Mouse (Mus musculus) heart, postnatal 25 days (tissue): ENCODE results near the gene Cpn2. TPM values are rescaled to one million over a fixed set of nuclear protein-coding genes. Genes with fewer than 3 reads are reported as not detected.

ENCODE experiments used
- DNase-seq: peaks from one replicate; pipeline ENCODE4 v3.0.0; 2022; ENCODE audit warnings: low spot score
- intact Hi-C: fragments of 180-260 bp; cut with DNase I; formaldehyde crosslinking; loops from one replicate; pipeline ENCODE4 v1.15.1; 2025
- total RNA-seq, 2 experiments: library from RNA; stranded (reverse); gene quantifications; 2 replicates each; pipeline ENCODE4 v1.2.3; 2021

Cpn2 gene
- total RNA-seq, 2 experiments from 2014 or later, result 0.11 TPM; not detected in 1

DNA sequence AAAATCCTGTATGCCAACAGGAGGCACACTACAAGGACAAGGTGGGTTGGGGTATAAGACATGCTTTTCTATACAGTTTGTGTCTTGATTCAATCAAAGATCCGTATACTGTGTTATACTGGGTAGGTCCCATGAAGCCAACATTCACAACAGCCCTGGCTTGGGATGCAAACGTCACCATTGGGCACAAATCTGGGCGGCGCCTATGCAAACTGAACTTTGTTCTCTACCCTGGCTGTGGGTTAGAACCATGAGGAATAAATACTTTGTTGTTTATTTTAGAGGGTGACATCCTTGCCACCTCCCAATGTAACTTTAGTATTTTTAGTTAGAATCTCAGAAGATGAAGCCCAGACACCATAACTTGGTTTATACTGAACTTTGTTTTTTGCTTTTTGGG, 13.9 kb downstream of the Cpn2 start:
- intact Hi-C loops, result loop anchor here (5.0 kb wide), 2 partner anchors 264 to 279 kb away; no protein-coding TSS in a partner anchor
- no peak for DNase-seq

DNA sequence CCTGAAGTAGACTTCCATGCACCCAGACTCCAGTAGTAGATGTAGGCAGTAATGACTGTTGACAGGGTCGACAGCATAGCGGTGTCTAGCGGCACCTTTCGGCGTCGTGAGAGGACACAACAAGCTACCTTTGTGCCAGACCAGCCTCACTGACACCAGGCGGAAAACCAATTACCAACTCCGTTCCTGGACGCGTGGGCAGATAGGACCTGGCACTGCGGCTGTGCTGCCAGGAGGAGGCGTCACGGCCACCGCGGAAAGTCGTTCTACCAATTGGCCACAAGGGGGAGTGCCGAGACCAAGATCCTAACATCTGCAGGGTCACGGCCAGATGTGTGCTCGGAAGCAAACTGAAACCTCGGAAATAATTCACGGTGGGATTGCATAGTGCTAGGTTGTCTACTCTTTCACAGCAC, 15.3 kb downstream of the Cpn2 start:
- intact Hi-C loops, result loop anchor here (1.0 to 5.0 kb wide), 3 partner anchors 62 to 280 kb away; no protein-coding TSS in a partner anchor
- DNase-seq, result peak; percentile 66

DNA sequence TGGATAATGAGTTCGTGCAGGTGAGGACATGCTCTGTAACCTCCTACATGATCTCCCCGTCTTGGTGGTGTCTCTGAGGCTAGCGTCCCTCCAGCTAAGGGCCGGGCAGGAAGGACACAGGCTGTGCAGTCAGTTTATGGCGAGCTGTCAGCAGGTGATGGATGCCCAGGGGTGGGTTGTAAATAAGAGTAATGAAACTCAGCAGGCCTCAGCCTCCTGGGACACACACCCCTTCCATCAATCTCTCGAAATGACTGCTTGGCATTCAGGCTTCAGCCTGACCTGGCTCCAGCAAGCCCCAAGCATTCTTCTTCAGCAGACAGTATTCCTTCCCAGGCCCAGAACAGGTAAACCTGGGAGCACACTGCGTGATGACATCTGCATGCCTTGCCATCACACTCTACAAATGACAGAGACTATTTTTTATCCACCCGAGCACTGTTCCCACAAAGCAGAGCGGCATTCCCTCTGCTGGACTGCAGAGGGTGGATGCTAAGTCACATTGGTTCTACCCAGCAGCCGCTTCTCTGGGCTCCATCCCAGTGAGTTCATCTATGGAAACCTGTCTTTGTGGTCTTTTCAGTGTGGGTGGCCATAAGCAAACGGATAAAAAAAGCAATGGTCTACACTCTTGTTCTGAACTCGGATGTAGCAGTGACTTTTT, 23.1 kb downstream of the Cpn2 start:
- intact Hi-C loops, result no loop called here

DNA sequence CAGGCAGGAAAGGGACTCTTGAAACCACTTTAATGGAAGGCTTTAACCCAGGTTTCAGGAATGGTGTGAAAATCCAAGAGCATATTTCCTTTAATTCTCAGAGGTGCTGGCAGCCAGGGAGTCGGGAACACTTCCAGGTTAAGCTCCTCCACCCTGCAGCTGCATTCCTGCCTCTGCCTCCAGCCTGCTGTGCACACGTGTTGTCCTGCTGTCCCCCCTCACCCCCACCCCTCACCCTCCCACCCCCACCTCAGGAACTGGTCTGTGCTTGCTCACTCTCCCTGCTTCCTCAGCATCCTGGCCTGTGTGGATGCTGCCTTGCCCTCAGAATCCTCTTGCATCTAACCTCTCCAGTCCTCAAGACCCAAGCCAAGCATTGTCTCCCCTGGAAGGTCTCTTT, 25.7 kb downstream of the Cpn2 start:
- intact Hi-C loops, result no loop called here
- DNase-seq, result no peak

More for the DNA sequence above, 23.1 kb downstream of the Cpn2 start:
- DNase-seq, result no peak

DNA sequence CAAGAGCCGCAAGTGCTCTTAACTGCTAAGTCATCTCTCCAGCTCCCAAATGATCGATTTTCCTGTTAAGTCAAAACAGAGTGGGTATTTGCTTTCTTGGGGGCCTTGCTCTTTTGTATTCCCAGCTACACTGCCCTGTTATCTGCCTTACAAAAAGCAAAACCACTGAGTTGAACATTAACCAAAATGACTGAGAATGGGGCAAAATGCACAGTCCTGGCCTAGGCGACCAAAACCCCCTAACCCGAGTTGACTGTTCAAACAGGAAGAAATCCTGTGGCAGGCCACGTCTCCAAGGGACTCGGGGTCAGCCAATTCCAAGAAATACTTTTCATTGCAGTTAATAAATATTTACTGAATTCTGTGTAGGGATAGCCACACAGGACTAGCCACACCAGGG, 28.5 kb downstream of the Cpn2 start:
- intact Hi-C loops, result loop anchor here (5.0 kb wide), 1 partner anchor 611 kb away; no protein-coding TSS in a partner anchor

DNA sequence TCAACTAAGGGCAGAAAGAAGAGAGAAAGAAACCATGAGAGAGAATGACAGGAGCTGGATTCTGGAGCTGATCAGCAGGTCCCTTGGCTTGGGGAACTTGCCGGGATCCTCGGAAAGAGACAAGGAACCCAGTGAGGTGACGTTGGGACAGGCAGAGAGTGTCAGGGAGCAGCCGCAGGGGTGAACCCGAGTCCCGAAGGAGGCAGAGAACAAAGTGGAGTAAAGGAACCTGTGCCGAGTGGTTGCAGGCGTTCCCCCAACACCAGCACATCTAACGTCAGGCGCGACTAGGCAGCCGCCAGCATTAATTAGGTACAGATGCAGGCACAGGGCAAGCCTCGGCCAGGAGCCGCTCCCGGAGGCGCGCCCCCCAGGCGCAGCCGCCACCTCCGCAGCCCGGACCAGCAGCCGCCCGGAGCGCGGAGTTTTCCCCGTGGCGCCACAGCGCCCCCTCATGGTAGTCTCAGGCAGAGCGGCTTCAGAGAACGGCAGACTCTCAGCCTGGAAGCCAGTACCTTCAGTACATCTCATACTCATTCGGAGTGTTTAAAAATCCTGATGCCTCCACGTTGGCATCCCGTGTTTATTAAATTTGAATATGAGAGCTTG, 31.1 kb downstream of the Cpn2 start:
- peak; percentile 70 for DNase-seq
- intact Hi-C loops, result loop anchor here (1.0 to 5.0 kb wide), 4 partner anchors 45 to 609 kb away; no protein-coding TSS in a partner anchor

More for the DNA sequence above, 28.5 kb downstream of the Cpn2 start:
- DNase-seq, result no peak

DNA sequence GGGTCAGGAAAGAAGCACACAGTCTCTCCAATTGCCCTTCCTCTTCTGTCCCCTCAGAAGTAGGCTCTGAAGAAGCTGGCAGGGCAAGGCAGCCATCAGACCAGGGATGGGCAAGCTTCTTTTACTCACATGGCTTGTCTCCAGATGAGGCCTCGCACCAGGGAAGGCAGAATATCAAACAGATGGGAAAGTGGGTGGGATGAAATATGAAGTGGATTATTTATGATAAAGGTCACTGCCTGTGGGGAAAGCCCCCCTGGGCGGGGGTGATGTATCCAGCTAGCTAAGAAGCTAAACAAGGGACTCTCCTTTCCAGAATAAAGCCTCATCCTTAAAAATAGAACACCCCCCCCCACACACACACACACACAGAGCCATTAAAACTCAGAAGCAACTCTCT, 31.7 kb downstream of the Cpn2 start:
- no peak for DNase-seq
- intact Hi-C loops, result loop anchor here (5.0 kb wide), 1 partner anchor 608 kb away; no protein-coding TSS in a partner anchor

DNA sequence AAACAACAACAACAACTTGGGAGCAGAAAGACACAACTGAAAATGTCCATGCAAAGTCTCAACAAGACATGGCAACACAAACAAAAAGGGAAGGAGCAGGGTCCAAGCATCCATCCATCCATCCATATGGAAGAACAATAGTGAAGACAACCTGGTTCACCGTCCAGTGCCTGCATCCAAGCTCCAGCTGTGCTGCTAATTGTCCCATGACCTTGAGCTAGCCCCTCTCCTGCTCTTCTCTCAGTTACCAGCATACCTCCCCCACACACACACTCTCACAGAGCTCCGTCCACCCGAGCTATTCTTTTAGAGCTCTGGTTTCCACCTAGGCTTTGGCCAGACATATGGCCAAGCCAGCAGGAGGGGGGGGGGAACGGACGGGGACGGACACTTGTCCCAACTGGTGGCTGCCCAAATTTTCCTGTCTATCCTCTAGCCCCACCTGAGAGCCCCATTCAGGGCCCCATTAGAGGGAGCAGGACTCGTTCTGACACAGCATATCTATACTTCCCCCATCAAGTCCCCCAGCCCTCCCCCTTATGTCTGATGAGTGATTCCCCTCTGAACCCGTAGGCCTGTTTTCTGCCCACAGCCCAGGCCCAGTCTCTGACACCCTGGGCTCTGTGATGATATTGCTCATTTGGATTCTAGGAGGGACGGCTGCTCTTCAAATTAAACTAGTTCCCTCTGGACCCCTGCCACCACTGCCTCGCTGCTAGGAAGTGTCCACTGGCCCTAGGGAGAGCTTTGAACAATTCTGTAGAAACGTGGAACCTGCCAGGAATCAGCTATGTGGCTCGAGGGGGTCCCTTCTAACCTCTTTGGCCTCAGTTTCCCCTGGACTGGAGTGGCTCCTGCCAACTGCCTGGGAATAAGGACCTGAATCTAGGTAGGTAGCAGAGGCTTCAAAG, 32.4 kb downstream of the Cpn2 start:
- intact Hi-C loops, result loop anchor here (5.0 kb wide), 1 partner anchor 608 kb away; no protein-coding TSS in a partner anchor
- DNase-seq, result no peak

DNA sequence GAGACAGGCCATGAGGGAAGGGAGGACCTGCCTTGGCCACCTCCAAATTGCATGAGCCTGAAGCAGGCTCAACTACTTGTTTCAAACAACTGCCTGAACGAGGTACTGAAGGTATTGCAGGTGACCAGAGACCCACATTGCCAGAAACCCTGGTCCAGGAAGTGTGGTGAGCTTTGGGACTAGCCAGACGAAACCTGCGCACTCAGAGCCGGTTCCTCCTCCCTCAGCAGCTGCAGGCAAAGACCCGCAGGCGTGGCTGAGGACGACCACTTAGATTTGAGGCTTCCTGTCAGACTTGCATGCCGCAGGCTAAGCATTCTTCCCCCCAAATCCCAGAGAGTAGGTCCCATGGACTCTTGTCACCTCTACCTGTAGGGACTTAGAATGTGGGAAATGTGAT, 33.2 kb downstream of the Cpn2 start:
- no peak for DNase-seq
- intact Hi-C loops, result no loop called here

DNA sequence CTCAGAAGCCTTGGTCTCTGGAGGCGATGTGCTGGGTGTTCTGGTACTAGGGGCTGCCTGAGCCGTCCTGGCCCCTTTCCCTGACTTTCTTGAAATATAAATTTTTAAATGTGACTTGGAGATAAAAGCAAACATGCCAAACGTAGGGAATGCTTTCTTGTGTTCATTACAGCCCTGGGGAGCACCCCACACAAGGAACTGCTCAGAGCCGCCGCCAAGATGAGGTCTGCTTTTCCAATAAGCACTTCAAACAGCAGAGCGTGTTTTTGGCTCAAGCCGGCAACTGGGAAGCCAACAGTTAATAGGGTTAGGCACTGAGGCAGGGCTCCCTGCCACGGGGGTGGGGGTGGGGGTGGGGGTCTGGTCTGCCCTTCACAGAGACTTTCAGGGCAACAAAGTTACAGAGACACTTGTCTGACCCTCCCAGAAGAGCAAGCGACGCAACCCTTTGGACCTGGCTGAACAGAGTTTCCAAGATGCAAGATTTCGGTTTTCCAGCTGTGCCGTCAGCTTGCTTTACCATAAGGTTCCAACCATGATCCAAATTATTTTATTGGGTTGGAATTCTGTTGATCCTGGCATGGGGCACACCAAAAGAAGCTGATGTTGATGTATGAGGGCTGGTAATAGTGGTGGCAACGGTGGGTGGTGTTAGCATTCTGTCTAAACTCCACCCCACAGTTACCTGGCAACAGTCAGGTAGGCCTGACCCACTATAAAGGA, 35.3 kb downstream of the Cpn2 start:
- no peak for DNase-seq
- intact Hi-C loops, result no loop called here

DNA sequence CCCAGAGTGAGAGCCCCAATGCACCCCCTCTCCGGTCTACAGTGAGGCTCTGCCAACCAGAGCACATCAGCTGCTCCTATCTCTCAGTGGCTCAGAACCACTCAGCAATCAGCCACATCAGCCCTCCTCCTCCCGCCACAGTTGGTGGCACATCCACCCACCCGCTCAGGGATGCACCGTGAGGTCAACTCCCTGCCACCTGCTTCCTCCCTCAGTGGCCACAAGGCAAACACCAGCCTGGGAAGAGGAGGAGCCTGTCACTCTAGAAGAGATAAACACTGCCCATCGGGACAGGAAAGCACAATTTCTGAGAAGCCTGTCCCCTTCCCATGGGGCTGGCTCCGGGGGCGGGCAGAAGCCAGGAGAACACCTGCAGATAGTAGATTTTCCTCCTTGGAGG, 39.9 kb downstream of the Cpn2 start:
- no peak for DNase-seq
- intact Hi-C loops, result no loop called here

DNA sequence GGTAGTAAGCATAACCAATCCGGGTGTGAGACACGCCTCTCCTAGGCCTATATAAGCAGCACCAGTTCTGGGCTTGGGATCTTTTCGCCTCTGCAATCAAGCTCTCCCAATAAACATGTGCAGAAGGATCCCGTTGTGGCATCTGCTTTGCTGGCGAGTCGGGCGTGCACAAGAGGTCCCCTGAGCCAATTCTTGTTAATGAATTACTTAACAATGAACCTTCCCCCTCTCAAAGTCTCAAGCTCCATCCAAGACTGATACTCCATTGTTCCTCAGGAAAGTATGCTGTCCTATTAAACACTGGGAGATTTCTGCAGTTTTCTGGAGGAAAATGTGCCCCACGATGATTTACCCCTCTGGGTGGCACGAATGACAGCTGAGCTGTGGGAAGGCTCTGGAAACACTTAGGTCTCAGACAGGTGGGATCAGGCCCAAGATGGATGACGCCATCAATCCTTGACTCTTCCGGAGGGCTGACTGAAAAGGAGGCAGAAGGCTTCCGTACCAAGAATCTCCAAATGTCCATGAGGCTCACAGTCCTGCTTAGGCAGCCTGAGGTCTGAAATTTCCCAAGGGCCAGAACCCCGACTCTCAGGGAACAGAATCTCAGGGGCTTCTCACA, 46.0 kb downstream of the Cpn2 start:
- intact Hi-C loops, result no loop called here
- no peak for DNase-seq

DNA sequence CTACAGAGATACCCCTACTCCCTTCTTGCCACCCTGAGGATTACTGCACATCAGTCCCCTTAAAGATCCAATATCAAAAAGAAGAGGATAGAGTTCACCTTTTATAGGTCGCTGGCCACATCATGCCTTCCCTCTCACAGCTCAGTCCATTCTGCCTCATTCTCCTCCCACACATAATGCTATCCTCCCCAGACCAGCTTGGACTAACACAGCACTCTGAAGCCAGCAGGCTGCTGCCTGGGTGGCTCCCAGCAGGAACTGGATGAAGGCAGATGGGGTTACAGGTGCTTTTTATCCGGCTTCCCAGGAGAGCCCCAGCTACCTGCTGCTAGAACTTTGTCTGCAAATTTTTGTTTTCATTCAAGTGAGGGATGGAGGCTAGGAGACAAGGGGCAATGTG, 51.5 kb downstream of the Cpn2 start:
- intact Hi-C loops, result no loop called here
- DNase-seq, result no peak

DNA sequence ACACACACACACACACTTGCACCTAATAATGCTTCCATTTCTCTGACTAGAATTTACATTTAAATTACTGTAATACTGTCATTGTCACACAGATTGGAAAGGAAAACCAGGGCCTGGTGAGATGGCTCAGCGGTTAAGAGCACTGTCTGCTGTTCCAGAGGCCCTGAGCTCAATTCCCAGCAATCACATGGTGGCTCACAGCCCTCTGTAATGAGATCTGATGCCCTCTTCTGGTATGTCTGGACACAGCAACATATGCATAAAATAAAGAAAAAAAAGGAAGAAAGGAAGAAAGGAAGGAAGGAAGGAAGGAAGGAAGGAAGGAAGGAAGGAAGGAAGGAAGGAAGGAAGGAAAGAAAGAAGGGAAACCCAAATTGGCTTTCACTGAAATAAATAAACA, 53.7 kb downstream of the Cpn2 start:
- intact Hi-C loops, result no loop called here
- no peak for DNase-seq

DNA sequence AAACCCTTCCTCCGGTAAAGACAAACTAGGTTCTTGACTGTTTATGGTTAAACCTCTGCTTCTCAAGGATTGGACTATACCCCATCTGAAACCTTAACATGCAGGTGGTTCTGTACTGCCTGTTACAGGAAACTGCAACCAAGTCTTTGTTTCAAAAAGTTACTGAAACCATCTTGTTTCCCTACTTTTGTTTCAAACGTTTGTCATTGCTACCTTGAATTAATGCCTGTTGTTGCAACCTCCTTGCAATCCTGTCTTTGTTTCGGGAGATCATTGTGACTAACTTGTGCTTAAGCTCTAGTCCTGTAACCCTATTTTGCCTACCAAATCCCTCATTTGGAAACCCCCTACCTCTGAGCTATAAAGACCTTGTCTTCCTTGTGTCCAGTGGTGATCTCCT, 55.3 kb downstream of the Cpn2 start:
- intact Hi-C loops, result no loop called here
- DNase-seq, result no peak

DNA sequence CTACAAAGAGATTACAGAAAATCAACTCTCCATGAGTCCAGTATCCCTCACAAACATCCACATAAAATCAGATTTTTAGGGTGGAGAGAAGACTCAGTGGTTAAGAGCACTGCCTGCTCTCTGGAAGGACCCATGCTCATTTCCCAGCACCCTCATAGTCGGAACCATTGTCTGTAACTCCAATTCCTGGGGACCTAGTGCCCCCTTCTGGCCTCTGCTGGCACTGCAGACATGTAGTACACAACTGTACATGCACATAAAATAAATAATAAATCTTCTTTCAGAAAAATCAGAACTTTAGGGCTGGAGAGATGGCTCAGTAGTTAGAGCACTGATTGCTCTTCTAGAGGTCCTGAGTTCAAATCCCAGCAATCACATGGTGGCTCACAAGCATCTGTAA, 58.0 kb downstream of the Cpn2 start:
- DNase-seq, result no peak
- intact Hi-C loops, result no loop called here

DNA sequence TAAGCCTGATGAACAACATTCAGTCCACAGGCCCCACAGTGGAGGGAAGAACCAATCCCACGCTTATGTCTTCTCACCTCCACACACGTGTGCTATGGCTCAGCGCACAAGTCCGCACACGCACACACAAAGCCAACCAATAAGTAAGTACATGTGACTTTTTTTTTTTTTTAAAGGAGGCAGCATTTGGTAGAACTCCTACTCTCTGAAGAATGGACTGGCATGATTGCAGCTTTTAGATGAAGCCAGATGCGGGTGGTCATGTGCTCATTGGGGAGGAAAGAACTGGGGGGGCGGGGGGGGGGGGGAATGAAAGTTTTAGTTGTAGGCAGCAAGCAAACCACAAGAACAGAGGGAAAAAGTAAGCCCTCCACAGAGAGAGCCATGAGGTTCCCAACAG, 59.3 kb downstream of the Cpn2 start:
- DNase-seq, result no peak
- intact Hi-C loops, result no loop called here

DNA sequence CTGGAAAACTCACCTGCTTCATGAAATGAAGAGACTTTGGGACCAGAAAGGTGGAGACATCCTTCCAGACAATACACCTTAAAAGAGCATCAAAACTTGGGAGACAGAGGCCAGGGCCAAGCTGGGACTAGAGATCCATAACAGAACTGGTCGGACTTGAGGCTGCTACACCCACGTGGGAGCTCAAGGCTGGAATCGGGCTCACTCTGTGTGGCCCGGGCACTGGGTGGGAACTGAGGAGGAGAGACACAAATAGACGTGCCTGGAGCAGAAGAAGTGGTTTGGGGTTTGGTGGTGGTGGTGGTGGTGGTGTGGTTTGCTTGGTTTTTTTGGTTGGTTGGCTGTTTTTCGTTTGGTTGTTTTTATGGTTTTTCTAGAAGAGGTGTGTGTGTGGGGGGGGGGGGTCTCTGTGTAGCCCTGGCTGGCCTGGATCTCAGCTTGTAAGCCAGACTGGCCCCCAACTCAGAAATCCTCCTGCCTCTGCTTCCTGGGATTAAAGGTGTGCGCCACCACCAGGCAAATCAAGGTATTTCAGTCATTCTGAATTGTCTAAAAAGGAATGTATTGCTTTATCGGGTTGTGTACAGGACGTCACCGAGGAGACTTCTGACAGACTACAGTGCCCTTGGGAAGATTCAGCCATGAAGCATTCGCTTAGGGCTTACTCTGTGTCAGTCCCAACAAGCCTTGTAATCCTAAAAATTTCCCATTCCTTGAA, 60.0 kb downstream of the Cpn2 start:
- intact Hi-C loops, result no loop called here
- DNase-seq, result no peak
